Mouse (Mus musculus) adrenal gland, postnatal 36 days (tissue): ENCODE results near the gene Gm14305. TPM values are rescaled to one million over a fixed set of nuclear protein-coding genes. Genes with fewer than 3 reads are reported as not detected.
A peak's percentile ranks its signal among the peaks of the same experiment; 100 is the strongest.
"Not testable (repeated sequence)": the region's sequence is repeated elsewhere in the genome, so short reads cannot be mapped to it uniquely, and the experiment has no call there.

Experiments used
- DNase-seq, 2 experiments: peaks; one replicate each; pipeline ENCODE4 v3.0.0; 2021; ENCODE audit warnings: mixed read lengths in 1 of 2
- long read RNA-seq, 2 experiments: library from polyadenylated mRNA; stranded (forward); transcript quantifications; one replicate each; pipeline ENCODE4 v2.0.0; 2021; ENCODE audit warnings: borderline sequencing depth in 2 of 2
- total RNA-seq, 2 experiments: library from RNA; stranded (reverse); gene quantifications; 2 replicates each; pipeline ENCODE4 v1.2.3; 2021

Gm14305 gene
- 10 to 100 TPM in 1 of 2 experiments, 1 to 10 TPM in 1; 9.0 to 14.2 TPM for total RNA-seq
- long read RNA-seq, experiment 1, transcript Gm14305-201 (4 exons, 1,167 nt), result major isoform, 9 of 14 reads
- long read RNA-seq, experiment 1, partial matches to known transcripts, result 0 of 14 reads
- long read RNA-seq, experiment 1, other reads (novel, unspliced or antisense), result 3 of 14 reads
- long read RNA-seq, experiment 2, partial matches to known transcripts, result 0 of 4 reads
- long read RNA-seq, experiment 2, other reads (novel, unspliced or antisense), result 2 of 4 reads

- peak in 1 of 2 experiments; percentile 9 for DNase-seq
These were observed at the start of gene Gm14305 for GRCm38 (mm10) chr2:176708051-176708450. Gene Gm14305, plus strand, starts transcription at chr2:176708328.

- DNase-seq, result not testable (repeated sequence)
These were observed 37.9 kb upstream of the Gm14305 start, which contains the start of gene Zfp973 for GRCm38 (mm10) chr2:176670222-176670621. Gene Zfp973, plus strand, starts transcription at chr2:176670522.

Other genes starting within 250 kb of the Gm14305 start
- gene Gm14434, start 221.5 kb upstream of the Gm14305 start, total RNA-seq, result 1 to 10 TPM in 1 of 2 experiments, not detected in 1; 1.0 TPM
- gene Zfp967, start 187.3 kb upstream of the Gm14305 start, total RNA-seq, result not detected
- gene Gm14308, start 72.0 kb upstream of the Gm14305 start, total RNA-seq, result 1 to 10 TPM; 3.2 to 3.8 TPM
- 10 to 100 TPM; 11.3 to 11.9 TPM for gene Zfp973, start 37.8 kb upstream of the Gm14305 start, total RNA-seq
- 10 to 100 TPM in 1 of 2 experiments, 1 to 10 TPM in 1; 9.1 to 13.8 TPM for gene Gm14295, start 90.3 kb downstream of the Gm14305 start, total RNA-seq
- not detected for gene Gm14408, start 122.8 kb downstream of the Gm14305 start, total RNA-seq
- gene Gm14296, start 219.5 kb downstream of the Gm14305 start, total RNA-seq, result 1 to 10 TPM; 6.9 to 9.8 TPM